Mouse (Mus musculus) E14TG2a.4 (cell line): ENCODE results near the gene Rala.

Source experiments
- CTCF ChIP-seq: conservative IDR thresholded peaks from 2 replicates; pipeline ENCODE4 v1.5.1; 2014; ENCODE audit warnings: low read length
- NANOG ChIP-seq: IDR thresholded peaks from 2 replicates; pipeline ENCODE4 v1.6.1; 2014; ENCODE audit warnings: borderline replicate concordance, low read length, mixed read lengths
- POU5F1 ChIP-seq: IDR thresholded peaks from 2 replicates; pipeline ENCODE4 v1.6.1; 2014; ENCODE audit warnings: low read length, borderline replicate concordance

DNA sequence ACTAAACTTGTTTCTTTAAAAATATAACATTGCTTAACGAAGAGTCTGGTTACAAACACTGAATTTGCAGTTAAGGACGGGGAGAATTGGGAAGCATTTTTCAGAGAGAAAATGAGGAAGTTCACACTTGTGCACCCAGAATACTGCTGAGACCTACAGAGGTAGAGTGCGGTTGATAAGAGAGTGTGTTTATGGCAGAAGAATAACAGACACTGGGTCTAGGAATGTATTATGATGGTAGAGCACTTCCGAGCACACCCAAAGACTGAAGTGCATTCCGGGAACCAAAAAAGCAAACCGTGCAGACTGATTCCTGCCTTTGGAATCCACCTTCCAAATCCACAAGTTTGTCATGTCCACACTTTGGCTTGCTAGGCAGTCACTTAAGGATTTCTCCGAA, 107.2 kb downstream of the Rala start:
- TF ChIP-seq CTCF (no peak), NANOG (no peak), POU5F1 (no peak)
